Mouse (Mus musculus) layer of hippocampus, adult 11-12 months (tissue): ENCODE measurements at regions not wholly inside any gene's neighbourhood (a gene's known extent, or its start where the extent isn't known, plus 50 kb on each side); places are given as distances from the start of the nearest gene placed in this dataset.

Experiments used
- DNase-seq: peaks from one replicate; pipeline ENCODE4 v3.0.0; 2022; ENCODE audit warnings: low spot score

- no peak for DNase-seq
Measured at GRCm38 (mm10) chr10:96955036-96955775, 338.4 kb downstream of the Btg1 start.

GRCm38 (mm10) chr10:96955776-96956448 is 339.1 kb downstream of the Btg1 start:
- no peak for DNase-seq

DNA sequence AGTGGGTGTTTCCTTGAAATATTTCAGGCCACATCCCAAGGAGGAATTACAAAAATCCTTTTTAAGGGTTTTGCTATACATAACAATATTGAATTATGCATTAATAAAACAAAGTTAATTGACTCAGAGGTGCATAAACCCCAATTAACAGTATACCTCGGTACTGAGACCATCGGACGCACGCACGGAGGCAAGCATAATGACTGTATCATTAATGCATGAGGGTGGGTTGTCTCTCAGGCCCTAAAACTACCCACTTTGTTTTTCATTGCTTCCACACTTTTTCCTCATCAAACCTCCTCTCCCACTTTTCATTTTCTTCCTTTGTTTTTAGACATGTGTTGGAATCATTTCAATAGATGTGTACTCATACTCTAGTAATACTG is 339.6 kb downstream of the Btg1 start:
- DNase-seq, result no peak

- DNase-seq, result no peak
Measured at GRCm38 (mm10) chr10:96957019-96957418, 340.2 kb downstream of the Btg1 start.

GRCm38 (mm10) chr10:96969825-96970224 is 353.0 kb downstream of the Btg1 start:
- no peak for DNase-seq

DNA sequence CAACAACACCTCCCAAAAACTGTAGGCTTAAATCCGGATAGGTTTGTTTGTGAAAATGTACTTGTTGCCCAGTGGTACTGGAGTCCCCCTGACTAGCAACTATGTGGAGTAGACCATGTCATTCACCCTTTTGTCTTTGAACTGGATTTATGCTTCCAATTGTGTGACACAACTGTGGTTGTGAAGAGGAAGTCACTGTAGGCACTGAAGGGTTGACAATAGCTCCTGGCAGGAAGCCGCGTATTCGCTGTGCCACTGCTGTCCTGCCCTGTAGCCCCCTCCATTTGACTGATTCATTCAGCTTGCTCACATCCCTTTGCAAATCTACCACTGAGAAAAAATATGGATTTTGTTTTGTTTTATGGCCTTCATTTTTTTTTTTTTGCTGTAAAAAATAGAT is 353.9 kb downstream of the Btg1 start:
- no peak for DNase-seq

DNA sequence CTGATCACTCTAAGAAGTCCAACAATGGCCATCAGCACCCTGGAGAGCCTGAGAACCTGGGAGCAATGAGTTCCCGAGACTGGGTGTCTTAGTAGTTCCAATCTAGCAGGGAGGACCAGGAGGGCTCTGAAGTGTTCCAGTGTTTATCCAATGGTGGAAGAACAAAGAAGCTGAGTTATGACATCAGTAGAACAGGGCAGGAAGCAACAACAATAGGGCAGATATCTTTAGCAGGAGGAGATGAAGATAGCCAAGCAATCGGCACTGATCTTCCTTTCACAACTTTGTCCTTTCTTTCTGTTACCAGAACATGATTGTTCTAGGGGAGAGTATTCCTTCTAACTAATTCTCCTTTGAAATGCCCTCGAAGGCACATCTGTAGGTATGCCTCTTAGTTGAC is 355.0 kb downstream of the Btg1 start:
- DNase-seq, result no peak

GRCm38 (mm10) chr10:96974326-96974977 is 357.6 kb downstream of the Btg1 start:
- no peak for DNase-seq

GRCm38 (mm10) chr10:96976691-96977090 is 359.9 kb downstream of the Btg1 start:
- DNase-seq, result no peak

DNA sequence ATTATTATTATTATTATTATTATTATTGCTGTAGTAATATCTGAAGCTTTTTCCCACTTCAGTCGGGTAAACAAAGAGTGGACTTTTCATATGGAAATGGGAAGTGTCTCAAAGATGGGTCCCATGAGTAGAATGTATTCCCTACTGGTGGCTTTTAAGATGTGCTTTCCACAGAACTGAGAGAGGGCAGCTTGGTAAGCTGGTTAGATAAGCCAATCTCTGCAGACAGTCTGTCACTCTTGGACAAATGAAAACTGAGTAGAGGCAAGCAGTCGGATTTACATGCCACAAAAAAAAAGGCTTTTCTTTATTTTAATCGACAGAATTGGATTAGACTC is 363.7 kb downstream of the Btg1 start:
- DNase-seq, result no peak

- no peak for DNase-seq
Measured at GRCm38 (mm10) chr10:96980832-96981515, 364.2 kb downstream of the Btg1 start.

DNA sequence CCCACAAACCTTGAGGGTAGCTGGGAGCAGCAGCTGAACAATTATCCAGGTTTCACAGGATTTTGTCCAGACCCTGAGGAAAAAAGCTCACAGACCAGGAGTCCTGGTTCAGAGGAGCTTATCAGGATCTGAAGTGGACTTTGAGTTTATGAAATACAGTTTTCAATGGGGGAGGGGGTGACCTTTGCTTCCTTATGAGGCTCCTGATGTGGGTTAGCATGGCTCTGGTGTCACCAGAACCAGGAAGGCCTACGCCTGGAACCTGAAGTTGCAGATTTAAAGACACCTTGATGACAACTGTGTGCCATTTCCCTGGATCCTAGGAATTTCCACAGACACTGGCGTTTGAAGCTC is 364.7 kb downstream of the Btg1 start:
- no peak for DNase-seq

GRCm38 (mm10) chr10:97000871-97001270 is 384.1 kb downstream of the Btg1 start:
- no peak for DNase-seq

- DNase-seq, result no peak
Measured at GRCm38 (mm10) chr10:97008873-97009272, 392.1 kb downstream of the Btg1 start.

- DNase-seq, result no peak
Measured at GRCm38 (mm10) chr10:97009859-97010258, 393.1 kb downstream of the Btg1 start.

DNA sequence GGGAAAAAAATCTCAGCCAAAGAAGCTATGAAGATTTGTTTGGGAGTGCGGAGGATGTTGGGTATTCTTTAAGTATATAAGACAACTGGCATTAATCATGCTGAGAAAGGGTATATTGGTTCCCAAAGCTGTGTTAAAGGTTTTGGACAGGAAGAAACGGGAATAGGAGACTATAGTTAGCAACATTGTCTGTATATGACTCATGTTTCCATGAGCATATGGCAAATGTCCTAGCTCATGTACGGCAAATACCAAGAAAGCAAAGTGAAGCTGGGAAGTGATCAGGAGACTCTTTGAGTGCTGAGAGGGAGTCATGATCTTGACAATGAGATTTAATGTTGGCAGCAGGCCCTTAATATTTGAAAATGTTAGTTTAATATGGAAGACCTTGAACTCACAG is 401.8 kb downstream of the Btg1 start:
- DNase-seq, result no peak

DNA sequence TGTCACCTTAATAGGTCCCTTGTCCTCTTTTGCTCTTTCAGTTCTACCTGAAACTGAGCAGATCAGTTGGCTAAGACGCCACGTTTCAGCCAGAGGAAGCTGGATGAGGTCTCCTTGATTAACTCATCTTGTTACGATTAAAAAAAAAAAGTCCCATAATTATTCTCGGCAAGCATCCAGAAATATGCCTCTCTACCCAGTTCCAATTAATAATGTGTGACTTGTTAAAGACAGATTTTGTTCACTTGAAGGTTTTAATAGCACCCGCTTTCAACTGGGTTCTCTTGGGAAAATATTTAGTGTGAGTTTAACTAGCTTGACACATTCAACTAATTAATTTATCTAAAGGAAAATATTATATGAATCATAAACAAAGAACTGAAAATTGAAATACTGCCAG is 412.0 kb downstream of the Btg1 start:
- DNase-seq, result no peak

DNA sequence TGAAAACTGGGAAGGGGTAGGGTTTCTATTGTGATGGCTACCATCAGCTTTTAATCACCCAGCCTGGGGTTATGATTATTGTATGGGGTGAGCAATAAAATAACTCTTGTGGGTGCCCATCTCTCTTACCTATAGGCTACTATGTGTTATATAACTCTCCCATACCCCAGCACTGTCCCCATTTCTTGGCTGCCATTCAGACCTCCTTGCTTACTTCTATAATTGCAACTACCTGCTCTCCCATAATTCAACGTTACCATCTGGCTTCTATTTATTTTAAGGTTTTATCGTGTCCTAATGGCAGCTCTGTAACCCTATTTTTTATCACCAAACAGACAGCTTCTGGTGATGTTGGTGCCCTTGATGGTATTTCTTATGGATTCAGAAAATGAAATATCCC is 414.2 kb downstream of the Btg1 start:
- no peak for DNase-seq

GRCm38 (mm10) chr10:97035371-97035786 is 418.6 kb downstream of the Btg1 start:
- peak; percentile 4 for DNase-seq

DNA sequence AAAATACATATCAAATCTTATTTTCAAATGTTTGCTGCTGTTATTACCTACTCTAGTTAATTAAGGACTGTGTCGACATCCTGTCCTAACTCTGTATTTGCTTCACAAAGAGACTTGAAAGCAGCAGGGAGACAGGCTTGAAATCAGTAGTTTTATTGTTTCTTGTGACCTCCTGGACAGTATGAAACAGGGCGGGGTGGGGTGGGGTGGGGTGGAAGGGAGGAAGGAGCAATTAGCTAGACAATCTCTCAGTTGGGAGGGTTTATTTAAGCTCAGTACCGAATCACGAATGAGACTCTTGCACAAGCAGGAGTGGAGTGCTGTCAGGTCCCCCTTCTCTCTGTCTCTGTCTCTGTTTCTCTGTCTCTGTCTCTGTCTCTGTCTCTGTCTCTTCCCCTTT is 421.2 kb downstream of the Btg1 start:
- DNase-seq, result no peak

GRCm38 (mm10) chr10:97047566-97047965 is 430.8 kb downstream of the Btg1 start:
- DNase-seq, result no peak

DNA sequence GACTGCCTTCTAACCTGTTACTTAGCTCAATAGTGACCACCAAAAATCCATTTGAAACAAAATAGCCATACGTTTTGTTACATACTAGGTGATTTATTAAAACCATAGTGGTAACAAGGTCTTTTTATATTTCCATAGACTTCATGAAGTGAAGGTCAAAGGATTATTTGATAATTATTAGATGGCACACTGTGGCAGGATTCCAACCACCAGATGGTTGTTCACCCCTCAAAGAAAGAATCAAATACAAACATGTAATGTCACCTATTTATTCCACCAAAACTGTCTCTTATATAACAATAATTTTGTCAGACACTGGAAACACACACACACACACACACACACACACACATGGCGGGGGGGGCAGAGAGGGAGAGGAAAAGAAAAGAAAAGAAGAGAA is 431.2 kb downstream of the Btg1 start:
- no peak for DNase-seq

DNA sequence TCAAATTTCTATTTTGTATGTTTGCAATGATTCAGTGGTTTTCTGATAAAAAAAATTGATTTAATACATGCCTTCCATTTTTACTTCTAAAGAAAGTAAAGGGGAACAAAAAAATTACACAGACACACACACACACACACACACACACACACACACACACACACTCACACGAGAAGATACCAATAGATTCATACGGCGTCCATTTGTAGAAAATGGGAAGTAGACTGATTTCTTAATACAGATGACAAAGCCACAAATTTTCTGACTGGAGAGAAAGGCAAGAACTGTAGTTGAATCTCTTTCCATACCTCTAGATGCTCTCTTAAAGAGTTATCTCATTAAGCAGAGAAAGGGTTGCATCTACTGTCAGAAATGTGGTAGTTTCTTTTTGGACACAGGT is 424.9 kb upstream of the Dcn start:
- no peak for DNase-seq
